Mouse (Mus musculus) limb, embryonic 13.5 days (tissue): Measurements from ENCODE around the gene Cmc2. TPM values are rescaled to one million over a fixed set of nuclear protein-coding genes. Genes with fewer than 3 reads are reported as not detected.

Experiments used
- ATAC-seq: fragments of 200-750 bp; cut with Nextera tagmentation; 2 replicates; pipeline ENCODE4 v1.8.0; 2017; ENCODE audit warnings: low read depth, moderate number of reproducible peaks, moderate TSS enrichment; ENCODE audit not compliant: low FRiP score
- H3K27ac ChIP-seq: fragments of 300-500 bp; sonication (generic); 2 replicates; pipeline ENCODE4 v1.5.1; 2015; ENCODE audit warnings: inconsistent platforms, mild to moderate bottlenecking, moderate library complexity
- H3K27me3 ChIP-seq: fragments of 300-500 bp; sonication (generic); 2 replicates; pipeline ENCODE4 v1.6.1; 2015; ENCODE audit warnings: mild to moderate bottlenecking, inconsistent platforms
- H3K36me3 ChIP-seq: fragments of 300-500 bp; sonication (generic); 2 replicates; pipeline ENCODE4 v1.6.1; 2015; ENCODE audit warnings: inconsistent platforms, mild to moderate bottlenecking, moderate library complexity
- H3K4me1 ChIP-seq: fragments of 300-500 bp; sonication (generic); 2 replicates; pipeline ENCODE4 v1.6.1; 2015; ENCODE audit warnings: inconsistent platforms
- H3K4me2 ChIP-seq: fragments of 300-500 bp; sonication (generic); replicated peaks from 2 replicates; pipeline ENCODE4 v1.6.1; 2015; ENCODE audit warnings: inconsistent platforms, mild to moderate bottlenecking, moderate library complexity
- H3K4me3 ChIP-seq: fragments of 300-500 bp; sonication (generic); 2 replicates; pipeline ENCODE4 v1.5.1; 2015; ENCODE audit warnings: moderate library complexity, mild to moderate bottlenecking, inconsistent platforms
- H3K9ac ChIP-seq: fragments of 300-500 bp; sonication (generic); 2 replicates; pipeline ENCODE4 v1.6.1; 2015; ENCODE audit warnings: mild to moderate bottlenecking, inconsistent platforms
- H3K9me3 ChIP-seq: fragments of 300-500 bp; sonication (generic); 2 replicates; pipeline ENCODE4 v1.6.1; 2016; ENCODE audit warnings: inconsistent platforms
- WGBS: fragments of 180-500 bp; shearing (Covaris S2); methylation state at CpG from one replicate; pipeline ENCODE4 v1.1.7; 2015; 5-methylcytosine and 5-hydroxymethylcytosine counted together
- polyA plus RNA-seq: library from polyadenylated mRNA; unstranded; fragments of >200 nt; fragmentation: Nextera tagmentation; extraction: Ambion mirVana; gene quantifications from 2 replicates; pipeline ENCODE4 v1.2.1, GENCODE M21; 2015

Cmc2 gene
- polyA plus RNA-seq: 74.5 and 75.4 TPM in 2 replicates

GRCm38 (mm10) chr8:116921337-116922059, at the start of gene Cmc2, which contains the start of gene Cenpn:
Gene Cmc2, minus strand, starts transcription at chr8:116921455.
Gene Cenpn, plus strand, starts transcription at chr8:116921730.
- ATAC-seq: peak; percentile 94
- WGBS: under 1% methylated on average over 57 of the region's 57 CpGs
- Histone ChIP-seq H3K4me2 (peak within 1 kb of the TSS; percentile 68), H3K9me3 (no peaks in the 10 kb centered on the region), H3K9ac (peak within 1 kb of the TSS; percentile 84), H3K27me3 (no peaks in the 10 kb centered on the region), H3K36me3 (peaks cover 26% of the 10 kb centered on the region), H3K27ac (peak within 1 kb of the TSS; percentile 62), H3K4me1 (peaks cover 18% of the 10 kb centered on the region), H3K4me3 (peak within 1 kb of the TSS; percentile 75)

DNA sequence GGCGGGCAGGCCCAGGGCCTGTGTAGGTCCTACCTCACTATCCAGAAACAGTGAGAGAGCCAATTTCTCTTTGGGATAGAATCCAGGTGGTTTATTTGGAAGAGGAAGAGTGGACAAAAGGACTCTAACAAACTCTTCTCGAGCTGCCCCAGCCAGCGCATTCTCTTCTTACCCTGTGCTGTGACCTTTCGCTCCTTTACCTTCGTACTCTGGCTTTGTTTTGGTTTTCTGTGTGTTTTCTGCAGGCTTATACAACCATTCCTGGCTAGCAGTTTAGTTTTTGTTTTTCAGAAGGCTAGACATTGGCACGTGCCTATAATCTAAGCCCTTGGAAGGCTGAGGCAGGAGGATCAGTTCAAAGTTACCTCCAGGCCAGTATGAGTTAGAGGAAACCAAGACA, 48.3 kb upstream of the Cmc2 start:
- no peak for ATAC-seq
- Histone ChIP-seq H3K9me3 (no peaks in the 10 kb centered on the region), H3K27ac (no peak overlapping the region), H3K27me3 (no peaks in the 10 kb centered on the region), H3K36me3 (no peaks in the 10 kb centered on the region), H3K9ac (no peak overlapping the region), H3K4me2 (no peak overlapping the region), H3K4me1 (no peaks in the 10 kb centered on the region), H3K4me3 (no peak overlapping the region)
- WGBS: 87% methylated on average over 6 of the region's 6 CpGs

- no peak overlapping the region for H3K9ac ChIP-seq
- no peak for ATAC-seq
- no peak overlapping the region for H3K4me3 ChIP-seq
- H3K36me3 ChIP-seq: peaks cover 67% of the 10 kb centered on the region
- 96% methylated on average over 9 of the region's 9 CpGs for WGBS
- peaks cover 7% of the 10 kb centered on the region for H3K4me1 ChIP-seq
- H3K27me3 ChIP-seq: no peaks in the 10 kb centered on the region
- no peak overlapping the region for H3K4me2 ChIP-seq
- no peaks in the 10 kb centered on the region for H3K9me3 ChIP-seq
- no peak overlapping the region for H3K27ac ChIP-seq
Measured at GRCm38 (mm10) chr8:116954415-116954814, 33.2 kb upstream of the Cmc2 start.

DNA sequence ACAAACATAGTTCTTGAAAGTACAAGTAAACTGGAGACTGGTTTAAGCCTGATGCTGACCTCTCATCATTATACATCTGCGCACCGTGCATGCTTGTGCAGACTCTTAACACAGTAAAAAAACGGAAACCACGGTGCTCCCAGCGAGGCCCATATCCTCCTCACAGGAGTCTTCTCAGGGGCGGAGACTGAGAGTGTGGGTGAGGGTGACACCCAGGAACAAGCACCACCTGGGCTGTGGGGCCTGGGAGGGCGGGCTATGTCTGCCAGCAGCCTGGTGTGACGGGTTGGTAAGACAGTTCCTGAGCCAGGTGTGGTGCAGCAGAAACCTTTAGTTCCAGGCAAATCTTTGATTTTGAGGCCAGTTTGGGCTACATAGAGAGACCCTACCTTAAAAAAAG, 31.2 kb upstream of the Cmc2 start:
- WGBS: 85% methylated on average over 8 of the region's 8 CpGs

DNA sequence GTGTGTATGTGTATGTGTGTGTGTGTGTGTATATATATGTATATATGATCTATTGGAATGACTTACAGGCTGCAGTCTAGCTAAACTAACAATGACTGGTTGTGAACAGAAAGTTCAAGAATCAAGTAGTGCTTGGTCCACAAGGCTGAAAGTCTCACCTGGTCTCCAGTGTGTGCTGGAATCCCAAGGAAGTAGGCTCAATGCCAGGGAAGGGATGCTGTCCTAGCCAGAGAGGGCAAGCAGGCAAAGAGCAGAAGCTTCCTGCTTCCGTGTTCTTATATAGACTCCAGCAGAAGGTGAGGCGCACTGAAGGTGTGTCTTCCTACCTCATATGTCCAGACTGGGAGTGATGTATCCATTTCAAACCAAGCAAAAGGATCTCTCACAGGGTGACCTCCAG, 30.5 kb upstream of the Cmc2 start:
- no peak overlapping the region for H3K9ac ChIP-seq
- no peak for ATAC-seq
- peaks cover 43% of the 10 kb centered on the region for H3K36me3 ChIP-seq
- 97% methylated on average over 2 of the region's 2 CpGs for WGBS
- no peak overlapping the region for H3K4me2 ChIP-seq
- H3K27me3 ChIP-seq: no peaks in the 10 kb centered on the region
- peaks cover 7% of the 10 kb centered on the region for H3K4me1 ChIP-seq
- H3K9me3 ChIP-seq: no peaks in the 10 kb centered on the region
- H3K4me3 ChIP-seq: no peak overlapping the region
- H3K27ac ChIP-seq: no peak overlapping the region

More for the DNA sequence above, 31.2 kb upstream of the Cmc2 start:
- H3K4me2 ChIP-seq: no peak overlapping the region
- peaks cover 7% of the 10 kb centered on the region for H3K4me1 ChIP-seq
- no peak overlapping the region for H3K4me3 ChIP-seq
- no peak for ATAC-seq
- no peaks in the 10 kb centered on the region for H3K27me3 ChIP-seq
- no peak overlapping the region for H3K27ac ChIP-seq
- peaks cover 50% of the 10 kb centered on the region for H3K36me3 ChIP-seq
- no peaks in the 10 kb centered on the region for H3K9me3 ChIP-seq
- no peak overlapping the region for H3K9ac ChIP-seq

- Histone ChIP-seq H3K27me3 (no peaks in the 10 kb centered on the region), H3K4me2 (no peak overlapping the region), H3K9me3 (no peaks in the 10 kb centered on the region), H3K4me1 (peaks cover 7% of the 10 kb centered on the region), H3K27ac (no peak overlapping the region), H3K36me3 (peaks cover 39% of the 10 kb centered on the region), H3K9ac (no peak overlapping the region), H3K4me3 (no peak overlapping the region)
- WGBS: 44% methylated on average over 5 of the region's 5 CpGs
- no peak; the same call in 1 of the 2 replicates for ATAC-seq
Measured at GRCm38 (mm10) chr8:116951369-116951768, 30.1 kb upstream of the Cmc2 start.

DNA sequence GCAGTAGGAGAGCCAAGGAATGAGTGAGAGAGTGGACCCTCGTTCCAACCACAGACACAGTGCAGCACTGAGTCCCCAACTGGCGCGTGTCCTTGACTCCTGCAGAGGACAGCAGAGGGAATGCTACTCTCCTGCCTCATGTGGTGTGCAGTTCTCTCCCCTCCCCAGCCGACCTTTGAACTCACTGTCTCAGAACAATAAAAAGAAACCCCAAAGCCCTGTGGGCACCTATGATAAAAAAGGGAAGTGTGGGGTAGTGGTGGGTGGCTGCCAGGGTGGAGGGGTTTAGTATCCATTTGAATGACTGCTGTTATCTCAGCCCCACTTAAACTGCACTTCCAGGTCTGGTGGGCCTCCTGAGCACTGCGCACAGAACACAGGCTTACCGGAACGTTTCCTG, 26.3 kb upstream of the Cmc2 start:
- WGBS: 93% methylated on average over 7 of the region's 7 CpGs
- Histone ChIP-seq H3K9me3 (no peaks in the 10 kb centered on the region), H3K4me3 (no peak overlapping the region), H3K27ac (no peak overlapping the region), H3K27me3 (no peaks in the 10 kb centered on the region), H3K4me1 (peaks cover 27% of the 10 kb centered on the region), H3K4me2 (no peak overlapping the region), H3K36me3 (peaks cover 7% of the 10 kb centered on the region), H3K9ac (no peak overlapping the region)
- ATAC-seq: no peak

DNA sequence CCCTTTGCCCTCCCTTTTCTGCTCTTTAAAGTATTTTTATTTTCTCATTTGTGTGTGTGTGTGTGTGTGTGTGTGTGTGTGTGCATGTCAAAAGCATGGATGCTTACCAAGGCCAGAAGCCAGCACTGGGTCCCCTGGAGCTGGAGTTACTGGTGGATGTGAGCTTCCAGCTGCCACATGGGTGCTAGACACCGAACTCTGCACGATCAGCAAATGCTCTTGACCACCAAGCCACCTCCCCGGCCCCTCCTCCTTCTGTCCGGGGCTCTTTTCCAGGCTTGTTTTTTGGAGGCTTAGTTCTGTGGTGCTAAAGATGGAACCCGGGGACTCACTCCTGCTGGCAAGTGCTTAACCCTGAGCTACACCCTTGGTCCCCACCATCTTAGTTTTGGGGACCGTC, 25.6 kb upstream of the Cmc2 start:
- no peak for ATAC-seq
- Histone ChIP-seq H3K4me2 (no peak overlapping the region), H3K4me3 (no peak overlapping the region), H3K36me3 (peaks cover 7% of the 10 kb centered on the region), H3K27ac (no peak overlapping the region), H3K9ac (no peak overlapping the region), H3K4me1 (peaks cover 25% of the 10 kb centered on the region), H3K9me3 (no peaks in the 10 kb centered on the region), H3K27me3 (no peaks in the 10 kb centered on the region)
- WGBS: 88% methylated on average over 6 of the region's 6 CpGs

DNA sequence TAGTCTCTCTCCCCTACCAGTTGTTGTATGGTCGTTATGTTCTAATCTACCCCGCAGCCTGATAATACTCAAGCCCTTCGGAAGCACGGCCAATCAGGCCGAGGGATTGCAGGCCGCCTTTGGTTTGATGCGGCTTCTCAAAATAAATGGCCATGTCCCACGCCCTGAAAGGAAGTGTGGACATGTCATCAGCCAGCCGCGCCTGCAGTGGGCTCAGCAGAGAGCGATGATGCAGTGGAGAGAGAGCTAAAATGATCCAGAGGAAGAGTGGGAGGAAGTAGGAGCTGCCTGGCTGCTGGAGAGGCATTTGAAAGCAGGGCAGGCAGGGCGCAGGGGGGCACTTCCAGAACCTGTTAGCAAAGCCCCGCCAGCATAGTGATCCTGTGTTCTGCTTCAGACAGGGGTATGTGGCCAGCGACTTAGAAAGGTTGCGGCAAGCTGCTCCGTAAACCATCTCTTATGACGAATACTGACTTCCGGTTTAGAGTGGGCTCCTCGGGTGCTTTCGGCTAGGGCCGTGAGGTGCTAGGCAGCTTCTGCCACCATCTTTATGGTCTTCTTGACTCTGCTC, 25.1 kb upstream of the Cmc2 start:
- no peak overlapping the region for H3K4me3 ChIP-seq
- H3K9me3 ChIP-seq: no peaks in the 10 kb centered on the region
- H3K27ac ChIP-seq: no peak overlapping the region
- ATAC-seq: no peak
- H3K4me2 ChIP-seq: no peak overlapping the region
- no peaks in the 10 kb centered on the region for H3K27me3 ChIP-seq
- H3K36me3 ChIP-seq: peaks cover 7% of the 10 kb centered on the region
- peaks cover 24% of the 10 kb centered on the region for H3K4me1 ChIP-seq
- H3K9ac ChIP-seq: peak overlapping the region; percentile 53; the same call in 1 of the 2 replicates
- 85% methylated on average over 21 of the region's 21 CpGs for WGBS

- no peaks in the 10 kb centered on the region for H3K27me3 ChIP-seq
- no peaks in the 10 kb centered on the region for H3K9me3 ChIP-seq
- peak overlapping the region; percentile 89 for H3K9ac ChIP-seq
- H3K27ac ChIP-seq: no peak overlapping the region
- ATAC-seq: no peak
- peaks cover 20% of the 10 kb centered on the region for H3K4me1 ChIP-seq
- WGBS: 87% methylated on average over 9 of the region's 9 CpGs
- peak overlapping the region; percentile 97; the same call in 1 of the 2 replicates for H3K4me2 ChIP-seq
- H3K36me3 ChIP-seq: peaks cover 16% of the 10 kb centered on the region
- no peak overlapping the region for H3K4me3 ChIP-seq
Measured at GRCm38 (mm10) chr8:116945169-116945910, 24.1 kb upstream of the Cmc2 start.

DNA sequence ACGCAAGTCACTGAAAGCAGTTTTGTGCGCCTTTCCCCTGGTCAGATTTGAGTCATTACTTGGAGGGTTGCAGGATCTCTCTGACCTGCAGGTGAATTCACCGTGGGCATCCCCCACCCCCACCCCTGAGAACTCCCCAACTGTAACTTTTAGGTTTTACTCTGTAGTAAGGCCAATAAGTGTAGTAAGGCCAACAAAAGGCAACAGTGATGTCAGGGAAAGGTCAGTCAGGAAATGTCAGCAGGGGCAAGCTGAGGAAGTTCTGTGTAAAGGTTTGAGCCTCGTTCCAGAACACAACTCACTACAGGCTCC, 23.1 kb upstream of the Cmc2 start:
- no peak for ATAC-seq
- H3K4me3 ChIP-seq: peak overlapping the region; percentile 95
- no peaks in the 10 kb centered on the region for H3K9me3 ChIP-seq
- 13% methylated on average over 4 of the region's 4 CpGs for WGBS
- H3K27me3 ChIP-seq: no peaks in the 10 kb centered on the region
- peak overlapping the region; percentile 89 for H3K9ac ChIP-seq
- peak overlapping the region; percentile 97 for H3K4me2 ChIP-seq
- H3K27ac ChIP-seq: no peak overlapping the region
- H3K36me3 ChIP-seq: peaks cover 16% of the 10 kb centered on the region
- H3K4me1 ChIP-seq: peaks cover 20% of the 10 kb centered on the region
